Mouse (Mus musculus): ENCODE data around the gene Olfr1307.

Gene Olfr1307

DNA sequence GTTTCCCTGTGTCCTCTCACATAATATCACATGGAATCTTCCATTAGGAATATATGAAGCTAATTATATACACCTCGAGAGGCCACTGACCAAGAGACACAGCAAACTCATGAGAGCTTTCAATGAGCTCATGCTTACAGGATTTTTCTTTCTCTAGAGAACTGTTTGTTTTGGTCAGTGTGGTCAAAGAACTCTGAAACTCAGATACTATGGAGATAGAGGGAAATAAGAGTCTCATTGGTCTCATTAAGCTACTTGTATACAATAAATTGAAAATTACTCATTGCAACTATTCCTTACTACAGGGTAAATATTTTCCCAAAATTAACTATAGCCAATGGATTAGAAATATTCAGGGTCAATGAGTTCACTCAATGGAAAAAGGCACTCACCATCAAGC, at the start of gene Olfr1307:
Gene Olfr1307, minus strand, starts transcription at position 101 of the 400 bp plus-strand sequence.
- no peak for DNase-seq (ENCODE audit: low spot score in 2 of 2)

DNA sequence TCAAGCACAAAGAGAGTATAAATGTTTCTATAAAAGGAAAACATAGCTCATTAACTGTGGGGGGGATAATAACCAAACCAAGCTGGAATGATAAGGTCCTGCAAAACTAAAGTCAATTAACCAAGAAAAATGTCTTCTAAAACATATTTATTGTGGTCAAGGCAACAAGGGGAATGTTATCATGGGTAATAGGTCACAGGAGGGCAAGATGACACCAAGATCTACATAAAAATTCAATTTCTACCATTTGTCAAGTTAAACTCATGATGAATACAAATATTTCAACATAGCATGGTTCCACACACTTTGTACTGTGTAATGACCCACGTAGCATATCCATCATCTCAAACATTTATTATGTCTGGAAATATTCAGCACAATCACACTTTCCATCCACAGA, 40.9 kb upstream of the Olfr1307 start, which contains the start of gene Olfr1309:
Gene Olfr1309, minus strand, starts transcription at position 101 of the 400 bp plus-strand sequence.
- DNase-seq (ENCODE audit: low spot score in 2 of 2), result no peak

DNA sequence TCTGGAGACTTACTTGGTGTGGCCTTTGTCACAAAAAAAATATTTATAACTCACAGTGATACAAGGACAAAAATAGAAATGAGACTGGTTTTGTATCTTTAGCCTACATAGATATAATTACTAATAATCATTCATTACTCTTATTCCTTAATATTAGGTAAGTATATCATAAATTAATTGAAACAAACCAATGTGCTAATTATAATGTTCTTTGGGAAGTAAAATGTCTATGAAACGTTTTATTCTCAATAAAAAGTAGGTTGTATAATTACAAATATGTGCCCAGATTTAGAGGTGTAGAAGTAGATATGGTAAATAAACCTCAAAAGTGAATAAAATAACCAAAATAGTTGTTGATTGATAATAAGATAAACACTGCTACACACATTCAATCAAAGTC, 15.6 kb upstream of the Olfr1307 start, which contains the start of gene Olfr1308:
Gene Olfr1308, minus strand, starts transcription at position 101 of the 400 bp plus-strand sequence.
- no peak for DNase-seq (ENCODE audit: low spot score in 2 of 2)

DNA sequence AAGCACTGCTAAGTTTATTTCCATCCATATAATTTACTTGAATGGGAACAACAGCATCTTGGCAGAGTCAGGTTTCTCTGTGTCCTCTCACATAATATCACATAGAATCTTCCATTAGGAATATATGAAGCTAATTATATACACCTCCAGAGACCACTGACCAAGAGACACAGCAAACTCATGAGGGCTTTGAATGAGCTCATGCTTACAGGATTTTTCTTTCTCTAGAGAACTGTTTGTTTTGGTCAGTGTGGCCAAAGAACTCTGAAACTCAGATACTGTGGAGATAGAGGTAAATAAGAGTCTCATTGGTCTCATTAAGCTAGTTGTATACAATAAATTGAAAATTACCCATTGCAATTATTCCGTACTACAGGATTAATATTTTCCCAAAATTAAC, 33.1 kb downstream of the Olfr1307 start, which contains the start of gene Olfr1306:
Gene Olfr1306, minus strand, starts transcription at position 101 of the 400 bp plus-strand sequence.
- DNase-seq (ENCODE audit: low spot score in 2 of 2), result no peak

Data from frontal cortex, postnatal 25 days (tissue).